In genomic region chr13:80862215-80862614, GRCm38 (mm10) we compare ENCODE assay signal across 9 mouse cellular contexts. TPM values are rescaled to one million over a fixed set of nuclear protein-coding genes. Genes with fewer than 3 reads are reported as not detected.
DNase-seq lines count a peak whose midpoint lies in the region; ATAC-seq and TF ChIP-seq lines count a peak whose summit lies in the region.
"Had no signal": no experiment of that assay in that cellular context is flagged by ENCODE, and none has a peak within 500 bp of the region (broad histone marks: within the 10 kb centered on the region; RNA-seq: fewer than 3 reads in every experiment).

No protein-coding gene starts in this region.

- no peaks in the 10 kb centered on the region for H3K27me3 ChIP-seq in heart, embryonic 10.5 days (ENCODE audit: insufficient read depth, poor library complexity, severe bottlenecking)
- no peaks in the 10 kb centered on the region for H3K27me3 ChIP-seq in forebrain, embryonic 10.5 days (ENCODE audit: poor library complexity, severe bottlenecking)
- H3K27me3 ChIP-seq in hindbrain, embryonic 15.5 days = no peaks in the 10 kb centered on the region
- H3K27me3 ChIP-seq in midbrain, embryonic 11.5 days (ENCODE audit: control insufficient read depth, insufficient read depth, low read length) = no peaks in the 10 kb centered on the region

- 10% methylated on average over 5 of the region's 5 CpGs for WGBS in heart, embryonic 10.5 days
- 13% methylated on average over 5 of the region's 5 CpGs for WGBS in forebrain, embryonic 10.5 days
- 14% methylated on average over 5 of the region's 5 CpGs for WGBS in hindbrain, embryonic 15.5 days
- 13% methylated on average over 5 of the region's 5 CpGs for WGBS in midbrain, embryonic 11.5 days

- peak; percentile 55 to 87 for DNase-seq in heart, adult 18-20 months
- no peak for DNase-seq in heart, embryonic 10.5 days (ENCODE audit: low spot score)
- DNase-seq in brain, adult 2 months (ENCODE audit: low read depth, low spot score) = peak; percentile 74
- peak; percentile 45 for DNase-seq in forebrain, embryonic 10.5 days (ENCODE audit: extremely low spot score, low spot score)
- DNase-seq in left cerebral cortex, adult 2 months (ENCODE audit: extremely low spot score in 1 of 2, low spot score in 2 of 2) = peak; percentile 56 to 75
- peak; percentile 97 for DNase-seq in midbrain, embryonic 11.5 days (ENCODE audit: low spot score, missing footprints)
- DNase-seq in spleen, adult 18-20 months = peak; percentile 23 to 73

- no peak overlapping the region for H3K4me2 ChIP-seq in hindbrain, embryonic 15.5 days
- no peak overlapping the region for H3K4me2 ChIP-seq in midbrain, embryonic 11.5 days

- H3K4me3 ChIP-seq in heart, embryonic 10.5 days = no peak overlapping the region
- no peak overlapping the region for H3K4me3 ChIP-seq in forebrain, embryonic 10.5 days
- H3K4me3 ChIP-seq in hindbrain, embryonic 15.5 days = no peak overlapping the region
- H3K4me3 ChIP-seq in left cerebral cortex, adult 2 months = no peak overlapping the region
- no peak overlapping the region for H3K4me3 ChIP-seq in midbrain, embryonic 11.5 days (ENCODE audit: low read depth, low read length)
- H3K4me3 ChIP-seq: megakaryocyte, embryonic 14.5 days had no signal

- no peak overlapping the region for H3K27ac ChIP-seq in heart, embryonic 10.5 days
- H3K27ac ChIP-seq in forebrain, embryonic 10.5 days = no peak overlapping the region
- H3K27ac ChIP-seq in hindbrain, embryonic 15.5 days (replicated peaks) = no peak overlapping the region
- H3K27ac ChIP-seq in left cerebral cortex, adult 2 months = no peak overlapping the region
- H3K27ac ChIP-seq in midbrain, embryonic 11.5 days (ENCODE audit: low read depth, low read length) = no peak overlapping the region

- intact Hi-C loops in left cerebral cortex, adult 2 months (cut with DNase I) = loop anchor here (1.0 to 2.0 kb wide), 4 partner anchors 293 to 565 kb away; no protein-coding TSS in a partner anchor

- TF ChIP-seq CTCF in left cerebral cortex, adult 2 months (IDR thresholded peaks at IDR 0.05) = peak; percentile 87

- no peaks in the 10 kb centered on the region for H3K36me3 ChIP-seq in heart, embryonic 10.5 days
- no peaks in the 10 kb centered on the region for H3K36me3 ChIP-seq in forebrain, embryonic 10.5 days (replicated peaks)
- no peaks in the 10 kb centered on the region for H3K36me3 ChIP-seq in hindbrain, embryonic 15.5 days
- H3K36me3 ChIP-seq in midbrain, embryonic 11.5 days (ENCODE audit: control insufficient read depth, insufficient read depth, low read length) = no peaks in the 10 kb centered on the region

- no peak overlapping the region for H3K9ac ChIP-seq in hindbrain, embryonic 15.5 days
- no peak overlapping the region for H3K9ac ChIP-seq in midbrain, embryonic 11.5 days (ENCODE audit: low read length)

- no peaks in the 10 kb centered on the region for H3K9me3 ChIP-seq in heart, embryonic 10.5 days
- H3K9me3 ChIP-seq in forebrain, embryonic 10.5 days = no peaks in the 10 kb centered on the region
- no peaks in the 10 kb centered on the region for H3K9me3 ChIP-seq in hindbrain, embryonic 15.5 days
- H3K9me3 ChIP-seq in midbrain, embryonic 11.5 days (ENCODE audit: control insufficient read depth, low read length) = no peaks in the 10 kb centered on the region

- ATAC-seq in hindbrain, embryonic 15.5 days (ENCODE audit: low FRiP score, low read depth) = peak; percentile 79; the same call in 1 of the 2 replicates
- peak; percentile 66 for ATAC-seq in midbrain, embryonic 11.5 days (ENCODE audit: low FRiP score)

- no peaks in the 10 kb centered on the region for H3K4me1 ChIP-seq in heart, embryonic 10.5 days
- no peaks in the 10 kb centered on the region for H3K4me1 ChIP-seq in forebrain, embryonic 10.5 days
- H3K4me1 ChIP-seq in hindbrain, embryonic 15.5 days (replicated peaks) = no peaks in the 10 kb centered on the region
- no peaks in the 10 kb centered on the region for H3K4me1 ChIP-seq in midbrain, embryonic 11.5 days (ENCODE audit: control insufficient read depth, insufficient read depth, low read length)

RNA-seq across cellular contexts. Expression of gene Arrdc3, which starts 21.0 kb away (rescaled TPM):
- 10 to 100 TPM; 27.0 to 38.7 TPM for total RNA-seq in heart, adult 18-20 months (2021)
- 52.4 and 54.2 TPM in 2 replicates for polyA plus RNA-seq in heart, embryonic 10.5 days (2016; fragmentation: Nextera tagmentation; extraction: Ambion mirVana)
- polyA plus RNA-seq in forebrain, embryonic 10.5 days (2016; fragmentation: Nextera tagmentation; extraction: Ambion mirVana) = 45.0 and 48.8 TPM in 2 replicates
- 40.2 and 46.6 TPM in 2 replicates for polyA plus RNA-seq in hindbrain, embryonic 15.5 days (2015; fragmentation: Nextera tagmentation; extraction: Ambion mirVana)
- 10 to 100 TPM; 34.0 to 39.4 TPM for total RNA-seq in left cerebral cortex, adult 2 months (2021)
- polyA plus RNA-seq in midbrain, embryonic 11.5 days (2014; fragmentation: Nextera tagmentation; extraction: Ambion mirVana) = 53.7 and 58.4 TPM in 2 replicates
